Mouse (Mus musculus): ENCODE results near the gene Dpp6. TPM values are rescaled to one million over a fixed set of nuclear protein-coding genes. Genes with fewer than 3 reads are reported as not detected.

The Dpp6 gene
- under 1 TPM in 1 of 2 experiments, not detected in 1; 0.46 TPM for polyA plus RNA-seq (2017; shearing (Covaris generic))

- no peak for ATAC-seq
Measured at GRCm38 (mm10) chr5:26816975-26817941, at the start of gene Dpp6. Gene Dpp6, plus strand, starts transcription at chr5:26817203.

GRCm38 (mm10) chr5:26783955-26784354 is 33.0 kb upstream of the Dpp6 start:
- ATAC-seq, result no peak

GRCm38 (mm10) chr5:26795524-26795923 is 21.5 kb upstream of the Dpp6 start:
- ATAC-seq, result no peak

GRCm38 (mm10) chr5:26835972-26836371 is 19.0 kb downstream of the Dpp6 start:
- no peak for ATAC-seq

- ATAC-seq, result no peak
Measured at GRCm38 (mm10) chr5:26841151-26841550, 24.1 kb downstream of the Dpp6 start.

GRCm38 (mm10) chr5:26854746-26855145 is 37.7 kb downstream of the Dpp6 start:
- ATAC-seq, result no peak

- no peak for ATAC-seq
Measured at GRCm38 (mm10) chr5:26875449-26875848, 58.4 kb downstream of the Dpp6 start.

GRCm38 (mm10) chr5:26887496-26887895 is 70.5 kb downstream of the Dpp6 start:
- ATAC-seq, result no peak

- ATAC-seq, result no peak
Measured at GRCm38 (mm10) chr5:26888080-26888479, 71.1 kb downstream of the Dpp6 start.

- ATAC-seq, result no peak
Measured at GRCm38 (mm10) chr5:26894346-26894745, 77.3 kb downstream of the Dpp6 start.

GRCm38 (mm10) chr5:26903786-26904185 is 86.8 kb downstream of the Dpp6 start:
- ATAC-seq, result no peak

- ATAC-seq, result no peak
Measured at GRCm38 (mm10) chr5:26904324-26905041, 87.5 kb downstream of the Dpp6 start.

GRCm38 (mm10) chr5:26907151-26907550 is 90.1 kb downstream of the Dpp6 start:
- no peak for ATAC-seq

GRCm38 (mm10) chr5:26908612-26909011 is 91.6 kb downstream of the Dpp6 start:
- ATAC-seq, result no peak

- ATAC-seq, result no peak
Measured at GRCm38 (mm10) chr5:26910353-26910752, 93.3 kb downstream of the Dpp6 start.

- ATAC-seq, result no peak
Measured at GRCm38 (mm10) chr5:26911965-26912364, 95.0 kb downstream of the Dpp6 start.

GRCm38 (mm10) chr5:26918763-26919162 is 101.8 kb downstream of the Dpp6 start:
- no peak for ATAC-seq

- no peak for ATAC-seq
Measured at GRCm38 (mm10) chr5:26924552-26924951, 107.5 kb downstream of the Dpp6 start.

GRCm38 (mm10) chr5:26932413-26933122 is 115.6 kb downstream of the Dpp6 start:
- no peak for ATAC-seq

- ATAC-seq, result no peak
Measured at GRCm38 (mm10) chr5:26934911-26935310, 117.9 kb downstream of the Dpp6 start.

- ATAC-seq, result no peak
Measured at GRCm38 (mm10) chr5:26941471-26941870, 124.5 kb downstream of the Dpp6 start.

- ATAC-seq, result no peak
Measured at GRCm38 (mm10) chr5:26945169-26945920, 128.3 kb downstream of the Dpp6 start.
